Mouse (Mus musculus) hindbrain, embryonic 11.5 days (tissue): ENCODE measurements at regions not wholly inside any gene's neighbourhood (a gene's known extent, or its start where the extent isn't known, plus 50 kb on each side); places are given as distances from the start of the nearest gene placed in this dataset.

ENCODE experiments used
- ATAC-seq: fragments of 200-750 bp; cut with Nextera tagmentation; 2 replicates; pipeline ENCODE4 v1.8.0; 2017; ENCODE audit warnings: mild to moderate bottlenecking, moderate TSS enrichment, moderate library complexity; ENCODE audit not compliant: low FRiP score
- DNase-seq: peaks from one replicate; pipeline ENCODE4 v3.0.0-alpha.2; 2015; ENCODE audit warnings: low spot score
- H3K27ac ChIP-seq: fragments of 300-500 bp; sonication (generic); 2 replicates; pipeline ENCODE4 v1.5.1; 2014; ENCODE audit warnings: mild to moderate bottlenecking, low read depth, low read length
- H3K27me3 ChIP-seq: fragments of 300-500 bp; sonication (generic); 2 replicates; pipeline ENCODE4 v1.6.1; 2014; ENCODE audit warnings: mild to moderate bottlenecking, low read length, moderate library complexity, mixed read lengths; ENCODE audit not compliant: control insufficient read depth, insufficient read depth
- H3K36me3 ChIP-seq: fragments of 300-500 bp; sonication (generic); 2 replicates; pipeline ENCODE4 v1.6.1; 2014; ENCODE audit warnings: mild to moderate bottlenecking, low read length, moderate library complexity, mixed read lengths; ENCODE audit not compliant: control insufficient read depth, insufficient read depth
- H3K4me1 ChIP-seq: fragments of 300-500 bp; sonication (generic); replicated peaks from 2 replicates; pipeline ENCODE4 v1.6.1; 2014; ENCODE audit warnings: low read length, mixed read lengths; ENCODE audit not compliant: control insufficient read depth, insufficient read depth
- H3K4me2 ChIP-seq: fragments of 300-500 bp; sonication (generic); replicated peaks from 2 replicates; pipeline ENCODE4 v1.6.1; 2014; ENCODE audit warnings: mild to moderate bottlenecking, low read depth, low read length
- H3K4me3 ChIP-seq: fragments of 300-500 bp; sonication (generic); 2 replicates; pipeline ENCODE4 v1.5.1; 2014; ENCODE audit warnings: low read depth, low read length
- H3K9ac ChIP-seq: fragments of 300-500 bp; sonication (generic); 2 replicates; pipeline ENCODE4 v1.6.1; 2014; ENCODE audit warnings: low read depth, low read length
- H3K9me3 ChIP-seq: fragments of 300-500 bp; sonication (generic); 2 replicates; pipeline ENCODE4 v1.6.1; 2016; ENCODE audit warnings: low read length; ENCODE audit not compliant: control insufficient read depth
- WGBS: fragments of 180-500 bp; shearing (Covaris S2); extraction: QIAGEN DNeasy Blood & Tissue Kit; methylation state at CpG from one replicate; pipeline ENCODE4 v1.1.7; 2014; 5-methylcytosine and 5-hydroxymethylcytosine counted together

- Histone ChIP-seq H3K27ac (no peak overlapping the region), H3K27me3 (no peaks in the 10 kb centered on the region), H3K4me1 (no peaks in the 10 kb centered on the region), H3K9me3 (no peaks in the 10 kb centered on the region), H3K4me3 (no peak overlapping the region), H3K36me3 (no peaks in the 10 kb centered on the region), H3K9ac (no peak overlapping the region), H3K4me2 (no peak overlapping the region)
- no peak for ATAC-seq
- no peak for DNase-seq
- 66% methylated on average over 4 of the region's 4 CpGs for WGBS
These were observed 774.2 kb upstream of the Klhl1 start for GRCm38 (mm10) chr14:97293109-97293508.

- DNase-seq (no peak), ATAC-seq (no peak)
- H3K4me3 ChIP-seq = no peak overlapping the region
- no peaks in the 10 kb centered on the region for H3K9me3 ChIP-seq
- H3K9ac ChIP-seq = no peak overlapping the region
- no peaks in the 10 kb centered on the region for H3K4me1 ChIP-seq
- H3K27me3 ChIP-seq = no peaks in the 10 kb centered on the region
- no peak overlapping the region for H3K27ac ChIP-seq
- H3K4me2 ChIP-seq = no peak overlapping the region
- H3K36me3 ChIP-seq = no peaks in the 10 kb centered on the region
These were observed 768.5 kb upstream of the Klhl1 start for GRCm38 (mm10) chr14:97287447-97287846.

GRCm38 (mm10) chr14:97258461-97258860 lies 739.6 kb upstream of the Klhl1 start:
- 57% methylated on average over 3 of the region's 3 CpGs for whole genome bisulfite sequencing
- Histone ChIP-seq H3K36me3 (no peaks in the 10 kb centered on the region), H3K9ac (no peak overlapping the region), H3K27me3 (no peaks in the 10 kb centered on the region), H3K9me3 (no peaks in the 10 kb centered on the region), H3K4me3 (no peak overlapping the region), H3K4me1 (no peaks in the 10 kb centered on the region), H3K4me2 (no peak overlapping the region), H3K27ac (no peak overlapping the region)
- no peak for ATAC-seq
- DNase-seq = no peak
